Mouse (Mus musculus): ENCODE measurements around the gene Plekhm1.

DNA sequence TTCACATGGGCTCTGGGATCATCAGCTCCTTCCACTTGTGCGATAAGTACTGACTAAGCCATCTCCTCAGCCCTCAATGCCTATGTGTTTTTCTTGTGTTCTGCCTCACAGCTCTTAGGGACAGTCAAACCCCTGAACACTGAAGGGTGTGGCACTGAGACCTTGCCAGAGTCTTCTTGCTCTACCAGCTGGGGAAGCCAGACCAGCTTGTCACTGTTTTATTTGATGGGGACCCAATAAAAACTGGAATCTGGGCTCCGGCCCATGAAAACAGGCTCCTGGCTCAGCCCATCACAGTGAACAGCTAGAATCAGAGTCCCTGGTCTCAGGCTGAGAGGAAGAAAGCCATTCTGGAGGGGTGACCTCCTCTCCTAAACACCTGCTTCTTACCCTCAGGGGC lies 75.3 kb downstream of the Plekhm1 start:
- TF ChIP-seq CTCF (conservative IDR thresholded peaks at IDR 0.05; ENCODE audit: low read length) (no peak), POU5F1 (IDR thresholded peaks at IDR 0.05; ENCODE audit: borderline replicate concordance, low read length) (no peak), NANOG (IDR thresholded peaks at IDR 0.05; ENCODE audit: borderline replicate concordance, low read length) (no peak)

Measured in E14TG2a.4 (cell line).